Mouse (Mus musculus) splenic B cell, adult 2 months (primary cell): ENCODE data around the gene Fam183b.
"Not testable (repeated sequence)": the region's sequence is repeated elsewhere in the genome, so short reads cannot be mapped to it uniquely, and the experiment has no call there.

ENCODE experiments used
- DNase-seq: peaks from one replicate; pipeline ENCODE4 v3.0.0-alpha.2; 2011; ENCODE audit warnings: low read depth, low spot score
- H3K27me3 ChIP-seq: 2 replicates; pipeline ENCODE4 v1.6.1; 2012; ENCODE audit warnings: mild to moderate bottlenecking, low read length, moderate library complexity, mixed read lengths; ENCODE audit not compliant: control insufficient read depth, poor library complexity, insufficient read depth, severe bottlenecking
- H3K36me3 ChIP-seq: 2 replicates; pipeline ENCODE4 v1.6.1; 2012; ENCODE audit warnings: mild to moderate bottlenecking, low read length, moderate library complexity, mixed read lengths; ENCODE audit not compliant: control insufficient read depth, poor library complexity, insufficient read depth, severe bottlenecking

The Fam183b gene

GRCm38 (mm10) chr11:58801558-58802228, at the start of gene Fam183b:
Gene Fam183b (minus strand): TSS chr11:58801960.
- no peaks in the 10 kb centered on the region for H3K36me3 ChIP-seq
- no peak for DNase-seq
- H3K27me3 ChIP-seq, result no peaks in the 10 kb centered on the region

GRCm38 (mm10) chr11:58849731-58850130, 48.0 kb upstream of the Fam183b start:
- Histone ChIP-seq H3K27me3 (no peaks in the 10 kb centered on the region), H3K36me3 (peaks cover 6% of the 10 kb centered on the region; the same call in 1 of the 2 replicates)
- DNase-seq, result no peak

- DNase-seq, result peak; percentile 7
- 0 out of 2 replicates have a peak, but pooled peaks cover 2% of the 10 kb centered on the region for H3K36me3 ChIP-seq
Observed at GRCm38 (mm10) chr11:58847636-58848035, 45.9 kb upstream of the Fam183b start.

GRCm38 (mm10) chr11:58846919-58847461, 45.2 kb upstream of the Fam183b start, which contains the start of gene Gm12258:
Gene Gm12258 (plus strand): TSS chr11:58847158.
- Histone ChIP-seq H3K36me3 (0 out of 2 replicates have a peak, but pooled peaks cover 2% of the 10 kb centered on the region), H3K27me3 (no peaks in the 10 kb centered on the region)
- DNase-seq, result peak; percentile 98

More at GRCm38 (mm10) chr11:58847636-58848035, 45.9 kb upstream of the Fam183b start:
- no peaks in the 10 kb centered on the region for H3K27me3 ChIP-seq

GRCm38 (mm10) chr11:58838951-58839350, 37.2 kb upstream of the Fam183b start, which contains the start of gene Olfr311:
Gene Olfr311 (plus strand): TSS chr11:58839251.
- DNase-seq, H3K27me3 ChIP-seq, H3K36me3 ChIP-seq: not testable (repeated sequence)

GRCm38 (mm10) chr11:58832541-58832940, 30.8 kb upstream of the Fam183b start:
- not testable (repeated sequence) for H3K36me3 ChIP-seq, DNase-seq, H3K27me3 ChIP-seq

- Histone ChIP-seq H3K27me3 (no peaks in the 10 kb centered on the region), H3K36me3 (no peaks in the 10 kb centered on the region)
- DNase-seq, result no peak
Observed at GRCm38 (mm10) chr11:58829764-58830163, 28.0 kb upstream of the Fam183b start.

- H3K36me3 ChIP-seq, DNase-seq, H3K27me3 ChIP-seq: not testable (repeated sequence)
Observed at GRCm38 (mm10) chr11:58828937-58829336, 27.2 kb upstream of the Fam183b start, which contains the start of gene Olfr312. Gene Olfr312 (plus strand): TSS chr11:58829237.

GRCm38 (mm10) chr11:58815676-58816075, 13.9 kb upstream of the Fam183b start:
- no peak for DNase-seq
- no peaks in the 10 kb centered on the region for H3K27me3 ChIP-seq
- no peaks in the 10 kb centered on the region for H3K36me3 ChIP-seq

- not testable (repeated sequence) for H3K27me3 ChIP-seq, DNase-seq, H3K36me3 ChIP-seq
Observed at GRCm38 (mm10) chr11:58814700-58815099, 12.9 kb upstream of the Fam183b start, which contains the start of gene Olfr313. Gene Olfr313 (plus strand): TSS chr11:58815000.

- Histone ChIP-seq H3K27me3 (no peaks in the 10 kb centered on the region), H3K36me3 (no peaks in the 10 kb centered on the region)
- peak; percentile 24 for DNase-seq
Observed at GRCm38 (mm10) chr11:58812001-58812400, 10.2 kb upstream of the Fam183b start.

- DNase-seq, result no peak
- Histone ChIP-seq H3K36me3 (no peaks in the 10 kb centered on the region), H3K27me3 (no peaks in the 10 kb centered on the region)
Observed at GRCm38 (mm10) chr11:58804393-58804792, 2.6 kb upstream of the Fam183b start.

- Histone ChIP-seq H3K27me3 (no peaks in the 10 kb centered on the region), H3K36me3 (no peaks in the 10 kb centered on the region)
- no peak for DNase-seq
Observed at GRCm38 (mm10) chr11:58803871-58804270, 2.1 kb upstream of the Fam183b start.

GRCm38 (mm10) chr11:58799747-58800146, 2.0 kb downstream of the Fam183b start:
- no peak for DNase-seq
- Histone ChIP-seq H3K36me3 (no peaks in the 10 kb centered on the region), H3K27me3 (no peaks in the 10 kb centered on the region)

GRCm38 (mm10) chr11:58796850-58797249, 4.9 kb downstream of the Fam183b start:
- Histone ChIP-seq H3K36me3 (no peaks in the 10 kb centered on the region), H3K27me3 (no peaks in the 10 kb centered on the region)
- DNase-seq, result no peak
